Mouse (Mus musculus) heart, embryonic 13.5 days (tissue): ENCODE results near the gene Mxra8. TPM values are rescaled to one million over a fixed set of nuclear protein-coding genes. Genes with fewer than 3 reads are reported as not detected.

Experiments
- ATAC-seq: fragments of 200-750 bp; cut with Nextera tagmentation; 2 replicates; pipeline ENCODE4 v1.8.0; 2017; ENCODE audit warnings: moderate TSS enrichment; ENCODE audit not compliant: insufficient number of reproducible peaks, low FRiP score, low TSS enrichment; ENCODE audit errors: extremely low read depth
- H3K27ac ChIP-seq: fragments of 300-500 bp; sonication (generic); replicated peaks from 2 replicates; pipeline ENCODE4 v1.5.1; 2015; ENCODE audit warnings: moderate library complexity, mild to moderate bottlenecking, inconsistent platforms
- H3K27me3 ChIP-seq: fragments of 300-500 bp; sonication (generic); replicated peaks from 2 replicates; pipeline ENCODE4 v1.6.1; 2015; ENCODE audit warnings: mild to moderate bottlenecking, inconsistent platforms
- H3K36me3 ChIP-seq: fragments of 300-500 bp; sonication (generic); 2 replicates; pipeline ENCODE4 v1.6.1; 2015; ENCODE audit warnings: mild to moderate bottlenecking, inconsistent platforms
- H3K4me1 ChIP-seq: fragments of 300-500 bp; sonication (generic); 2 replicates; pipeline ENCODE4 v1.6.1; 2015; ENCODE audit warnings: inconsistent platforms
- H3K4me2 ChIP-seq: fragments of 300-500 bp; sonication (generic); 2 replicates; pipeline ENCODE4 v1.6.1; 2015; ENCODE audit warnings: inconsistent platforms, mild to moderate bottlenecking, moderate library complexity
- H3K4me3 ChIP-seq: fragments of 300-500 bp; sonication (generic); 2 replicates; pipeline ENCODE4 v1.5.1; 2015; ENCODE audit warnings: moderate library complexity, mild to moderate bottlenecking, inconsistent platforms
- H3K9ac ChIP-seq: fragments of 300-500 bp; sonication (generic); 2 replicates; pipeline ENCODE4 v1.6.1; 2015; ENCODE audit warnings: inconsistent platforms, mild to moderate bottlenecking, moderate library complexity
- H3K9me3 ChIP-seq: fragments of 300-500 bp; sonication (generic); 2 replicates; pipeline ENCODE4 v1.6.1; 2016; ENCODE audit warnings: inconsistent platforms
- WGBS: fragments of 180-500 bp; shearing (Covaris S2); methylation state at CpG from one replicate; pipeline ENCODE4 v1.1.7; 2015; ENCODE audit warnings: mixed read lengths; 5-methylcytosine and 5-hydroxymethylcytosine counted together
- polyA plus RNA-seq: library from polyadenylated mRNA; unstranded; fragments of >200 nt; fragmentation: Nextera tagmentation; extraction: Ambion mirVana; gene quantifications from 2 replicates; pipeline ENCODE4 v1.2.1, GENCODE M21; 2015

Gene Mxra8
- 56.7 and 59.3 TPM in 2 replicates for polyA plus RNA-seq

DNA sequence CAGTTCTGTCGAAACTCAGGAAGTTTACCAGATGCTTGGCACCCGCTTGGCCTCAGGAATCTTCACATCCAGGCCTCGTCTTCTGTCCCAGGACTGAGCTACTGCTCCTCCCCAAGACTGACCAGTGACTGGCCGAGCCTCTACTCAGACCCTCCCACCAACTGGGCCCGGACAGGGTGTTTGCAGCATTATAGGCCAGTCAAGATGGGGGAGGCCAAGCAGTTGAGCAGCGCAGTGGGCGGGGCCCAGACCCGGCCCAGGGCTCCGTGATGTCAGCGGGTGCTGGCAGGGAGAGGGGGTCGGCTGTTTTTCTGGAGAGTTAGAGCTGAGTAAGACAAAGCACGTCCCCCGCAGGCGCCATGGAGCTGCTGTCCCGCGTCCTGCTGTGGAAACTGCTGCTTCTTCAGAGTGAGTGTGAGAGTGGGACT is at the start of gene Mxra8:
Gene Mxra8 (plus strand): TSS at position 198 of the 428 bp plus-strand sequence.
- H3K9ac ChIP-seq, result peak within 1 kb of the TSS; percentile 83
- H3K9me3 ChIP-seq, result no peaks in the 10 kb centered on the region
- peaks cover 30% of the 10 kb centered on the region for H3K36me3 ChIP-seq
- H3K4me3 ChIP-seq, result peak within 1 kb of the TSS; percentile 60
- peak within 1 kb of the TSS; percentile 86 for H3K4me2 ChIP-seq
- 4% methylated on average over 16 of the region's 16 CpGs for WGBS
- H3K27me3 ChIP-seq, result peaks cover 5% of the 10 kb centered on the region; the same call in 1 of the 2 replicates
- H3K27ac ChIP-seq, result peak within 1 kb of the TSS; percentile 87
- ATAC-seq, result peak; percentile 83
- peaks cover 49% of the 10 kb centered on the region for H3K4me1 ChIP-seq

DNA sequence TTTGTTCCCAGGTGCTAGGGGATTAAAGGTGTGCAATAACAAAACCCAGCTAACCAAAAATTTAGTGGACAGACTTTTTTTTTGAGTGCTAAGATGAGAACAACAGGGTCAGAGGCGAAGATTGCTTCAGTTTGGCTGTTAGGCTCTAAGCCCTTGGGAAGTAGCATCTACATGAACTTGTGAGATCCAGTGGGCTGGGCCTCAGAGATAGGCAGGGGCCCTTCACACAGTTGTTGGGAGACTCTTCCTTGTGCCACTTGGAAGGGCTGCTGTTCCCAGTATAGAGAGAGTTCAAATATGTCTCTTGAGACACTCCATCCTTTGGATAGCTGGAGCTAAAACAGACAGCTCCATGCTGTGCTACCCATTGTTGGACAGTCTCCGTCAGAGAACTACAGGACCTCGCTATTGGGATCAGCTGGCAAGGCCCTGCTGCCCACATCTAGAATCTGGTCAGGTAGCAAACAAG is 49.4 kb upstream of the Mxra8 start, which contains the start of gene Ankrd65:
Gene Ankrd65 (plus strand): TSS at position 419 of the 469 bp plus-strand sequence.
- WGBS, result 81% methylated on average over 3 of the region's 3 CpGs
- no peak within 1 kb of the TSS for H3K27ac ChIP-seq
- H3K9ac ChIP-seq, result no peak within 1 kb of the TSS
- peaks cover 25% of the 10 kb centered on the region; the same call in 1 of the 2 replicates for H3K27me3 ChIP-seq
- H3K4me2 ChIP-seq, result no peak within 1 kb of the TSS
- H3K9me3 ChIP-seq, result no peaks in the 10 kb centered on the region
- ATAC-seq, result no peak
- H3K36me3 ChIP-seq, result no peaks in the 10 kb centered on the region
- H3K4me1 ChIP-seq, result peaks cover 14% of the 10 kb centered on the region
- H3K4me3 ChIP-seq, result no peak within 1 kb of the TSS

DNA sequence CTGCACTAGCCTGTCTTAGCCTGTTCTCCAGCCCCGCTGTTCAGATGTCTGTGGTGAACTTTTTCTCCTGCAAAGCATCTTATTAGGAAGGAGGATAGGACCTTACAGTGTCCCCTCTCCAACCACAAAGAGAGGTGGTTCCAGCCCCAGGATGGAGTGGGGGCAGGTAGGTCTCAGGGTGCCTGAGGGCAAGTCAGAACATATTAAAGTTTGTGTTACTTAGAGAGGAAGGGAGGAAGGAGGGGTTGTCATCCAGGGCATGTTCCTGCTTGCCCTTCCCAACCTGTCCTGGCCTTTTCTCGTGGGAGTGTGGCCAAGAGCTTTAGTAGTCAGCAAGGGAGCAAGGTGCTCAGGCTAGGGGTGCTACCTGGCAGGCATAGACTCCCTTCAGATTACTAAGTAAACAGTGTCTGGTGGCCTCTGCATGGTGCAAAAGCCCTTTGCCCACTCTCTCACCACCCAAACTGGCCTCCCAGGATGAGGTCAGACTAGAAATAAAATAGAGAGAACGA is 48.8 kb upstream of the Mxra8 start:
- peaks cover 25% of the 10 kb centered on the region; the same call in 1 of the 2 replicates for H3K27me3 ChIP-seq
- no peak overlapping the region for H3K4me3 ChIP-seq
- no peak overlapping the region for H3K4me2 ChIP-seq
- H3K9me3 ChIP-seq, result no peaks in the 10 kb centered on the region
- WGBS, result 49% methylated on average over 3 of the region's 3 CpGs
- no peak for ATAC-seq
- H3K36me3 ChIP-seq, result no peaks in the 10 kb centered on the region
- no peak overlapping the region for H3K27ac ChIP-seq
- H3K9ac ChIP-seq, result no peak overlapping the region
- peaks cover 8% of the 10 kb centered on the region for H3K4me1 ChIP-seq

GRCm38 (mm10) chr4:155791240-155791933 is 48.1 kb upstream of the Mxra8 start:
- Histone ChIP-seq H3K9me3 (no peaks in the 10 kb centered on the region), H3K27me3 (peaks cover 29% of the 10 kb centered on the region), H3K4me1 (peaks cover 4% of the 10 kb centered on the region), H3K4me3 (no peak overlapping the region), H3K4me2 (no peak overlapping the region), H3K27ac (no peak overlapping the region), H3K36me3 (no peaks in the 10 kb centered on the region), H3K9ac (no peak overlapping the region)
- ATAC-seq, result no peak
- 67% methylated on average over 24 of the region's 24 CpGs for WGBS

DNA sequence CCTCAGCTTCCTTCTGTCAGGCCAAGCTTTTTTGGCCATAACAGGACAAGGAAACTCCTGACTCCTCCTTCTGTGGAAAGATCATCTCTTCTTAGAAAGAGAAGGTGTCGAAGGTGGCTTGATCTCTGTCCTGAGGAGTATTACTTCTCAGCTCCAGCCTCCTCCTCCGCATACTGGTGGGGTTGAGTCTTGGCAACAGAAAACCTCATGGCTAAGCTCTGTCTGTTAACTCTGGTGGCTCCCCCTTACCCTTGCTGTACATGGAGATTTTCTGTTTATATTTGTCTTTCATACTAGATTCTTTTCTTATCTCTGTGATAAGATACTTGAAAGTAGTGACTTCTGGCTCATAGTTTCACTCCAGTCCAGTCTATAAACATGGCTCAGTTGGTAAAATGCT is 45.8 kb upstream of the Mxra8 start:
- Histone ChIP-seq H3K9ac (no peak overlapping the region), H3K27ac (no peak overlapping the region), H3K4me1 (peaks cover 4% of the 10 kb centered on the region), H3K9me3 (no peaks in the 10 kb centered on the region), H3K27me3 (peaks cover 42% of the 10 kb centered on the region), H3K36me3 (no peaks in the 10 kb centered on the region), H3K4me2 (no peak overlapping the region), H3K4me3 (no peak overlapping the region)
- WGBS, result 38% methylated on average over 2 of the region's 2 CpGs
- no peak for ATAC-seq

DNA sequence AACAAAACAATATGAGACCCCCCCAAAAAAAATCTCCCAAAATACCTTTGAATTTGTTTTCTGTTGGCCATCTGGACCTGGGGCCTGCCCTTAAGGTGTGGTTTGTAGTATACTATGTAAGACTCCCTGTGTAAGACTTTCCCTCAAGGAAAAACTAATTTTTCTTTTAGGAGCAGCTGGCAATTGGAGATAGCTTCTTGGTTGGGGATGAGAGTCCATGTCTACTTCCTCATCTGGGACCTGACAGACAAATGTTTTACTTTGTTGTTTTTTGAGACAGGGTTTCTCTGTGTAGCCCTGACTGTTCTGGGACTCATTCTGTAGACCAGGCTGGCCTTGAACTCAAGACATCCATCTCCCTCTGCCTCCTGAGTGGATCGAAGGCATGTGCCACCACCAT is 37.4 kb upstream of the Mxra8 start:
- Histone ChIP-seq H3K4me2 (no peak overlapping the region), H3K36me3 (peaks cover 22% of the 10 kb centered on the region), H3K4me1 (peaks cover 25% of the 10 kb centered on the region), H3K27me3 (peaks cover 21% of the 10 kb centered on the region), H3K9ac (no peak overlapping the region), H3K27ac (no peak overlapping the region), H3K4me3 (no peak overlapping the region), H3K9me3 (no peaks in the 10 kb centered on the region)
- 100% methylated on average over 1 of the region's 1 CpGs for WGBS
- no peak for ATAC-seq

GRCm38 (mm10) chr4:155802741-155803339 is 36.6 kb upstream of the Mxra8 start, which contains the start of gene Mrpl20:
Gene Mrpl20 (plus strand): TSS chr4:155802878.
- Histone ChIP-seq H3K27ac (peak within 1 kb of the TSS; percentile 76), H3K4me1 (peaks cover 25% of the 10 kb centered on the region), H3K27me3 (peaks cover 19% of the 10 kb centered on the region), H3K4me2 (peak within 1 kb of the TSS; percentile 85), H3K9me3 (no peaks in the 10 kb centered on the region), H3K4me3 (peak within 1 kb of the TSS; percentile 97), H3K9ac (peak within 1 kb of the TSS; percentile 96), H3K36me3 (peaks cover 29% of the 10 kb centered on the region)
- no peak for ATAC-seq
- WGBS, result 6% methylated on average over 12 of the region's 12 CpGs

DNA sequence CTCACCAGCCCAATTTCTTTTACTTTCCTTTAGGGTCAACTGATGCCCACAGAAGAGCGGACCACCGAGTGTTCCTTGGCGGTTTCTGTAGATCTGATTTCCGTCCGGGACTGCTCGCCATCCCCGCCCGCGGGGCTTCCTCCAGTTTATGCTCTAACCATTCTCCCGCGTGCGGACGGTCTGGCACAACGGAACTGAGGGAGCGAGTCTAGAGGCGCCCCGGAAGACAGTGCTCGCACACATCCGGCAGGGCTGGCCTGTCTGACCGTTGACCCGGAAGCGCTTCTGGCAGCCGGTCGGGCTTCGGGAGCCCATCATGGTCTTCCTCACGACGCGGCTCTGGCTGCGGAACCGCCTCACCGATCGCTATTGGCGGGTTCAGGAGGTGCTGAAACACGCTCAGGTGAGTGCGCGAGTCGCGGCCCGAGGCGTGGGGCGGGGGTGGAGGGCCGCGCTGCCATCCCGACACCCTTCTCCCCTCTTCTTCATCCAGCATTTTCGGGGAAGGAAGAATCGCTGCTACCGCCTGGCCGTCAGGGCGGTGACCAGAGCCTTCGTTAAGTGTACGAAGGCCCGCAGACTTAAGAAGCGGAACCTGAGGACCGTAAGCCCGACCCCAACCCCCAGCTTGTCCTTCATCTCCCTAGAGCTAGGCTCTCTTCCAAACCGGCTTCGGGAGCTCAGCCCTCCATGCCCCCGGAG is 36.0 kb upstream of the Mxra8 start:
- H3K4me2 ChIP-seq, result peak overlapping the region; percentile 85
- under 1% methylated on average over 58 of the region's 58 CpGs for WGBS
- peaks cover 15% of the 10 kb centered on the region for H3K27me3 ChIP-seq
- peak; percentile 96 for ATAC-seq
- H3K9ac ChIP-seq, result peak overlapping the region; percentile 96
- H3K36me3 ChIP-seq, result peaks cover 36% of the 10 kb centered on the region
- no peaks in the 10 kb centered on the region for H3K9me3 ChIP-seq
- H3K27ac ChIP-seq, result peak overlapping the region; percentile 76
- H3K4me3 ChIP-seq, result peak overlapping the region; percentile 97
- peaks cover 25% of the 10 kb centered on the region for H3K4me1 ChIP-seq

- no peaks in the 10 kb centered on the region for H3K27me3 ChIP-seq
- H3K4me3 ChIP-seq, result no peak overlapping the region
- H3K9me3 ChIP-seq, result no peaks in the 10 kb centered on the region
- no peak overlapping the region for H3K27ac ChIP-seq
- no peak overlapping the region for H3K9ac ChIP-seq
- ATAC-seq, result no peak
- H3K4me1 ChIP-seq, result peaks cover 32% of the 10 kb centered on the region
- H3K36me3 ChIP-seq, result peaks cover 63% of the 10 kb centered on the region
- no peak overlapping the region for H3K4me2 ChIP-seq
- 82% methylated on average over 3 of the region's 3 CpGs for whole genome bisulfite sequencing
Measured at GRCm38 (mm10) chr4:155807841-155808240, 31.6 kb upstream of the Mxra8 start.

- H3K36me3 ChIP-seq, result peaks cover 78% of the 10 kb centered on the region
- H3K4me2 ChIP-seq, result peak within 1 kb of the TSS; percentile 96
Measured at GRCm38 (mm10) chr4:155811929-155812664, 27.4 kb upstream of the Mxra8 start, which contains the start of gene Ccnl2. Gene Ccnl2 (plus strand): TSS chr4:155812489.

More at GRCm38 (mm10) chr4:155811929-155812664, 27.4 kb upstream of the Mxra8 start, which contains the start of gene Ccnl2:
- WGBS, result under 1% methylated on average over 60 of the region's 60 CpGs
- Histone ChIP-seq H3K27ac (peak within 1 kb of the TSS; percentile 95), H3K9me3 (no peaks in the 10 kb centered on the region), H3K27me3 (no peaks in the 10 kb centered on the region), H3K4me3 (peak within 1 kb of the TSS; percentile 100), H3K9ac (peak within 1 kb of the TSS; percentile 100), H3K4me1 (peaks cover 27% of the 10 kb centered on the region)
- peak; percentile 98 for ATAC-seq
